Mouse (Mus musculus) T-helper 17 cell (primary cell): ENCODE measurements at regions not wholly inside any gene's neighbourhood (a gene's known extent, or its start where the extent isn't known, plus 50 kb on each side); places are given as distances from the start of the nearest gene placed in this dataset.

Source experiments
- in situ Hi-C, 2 experiments: fragments of 300-600 bp; cut with MboI, MseI; formaldehyde crosslinking; loops; 1 replicate in 1 of 2; 2 replicates in 1 of 2; pipeline ENCODE4 v1.15.1; 2025; ENCODE audit warnings: high pct_unique_total_duplicates in 2 of 2

DNA sequence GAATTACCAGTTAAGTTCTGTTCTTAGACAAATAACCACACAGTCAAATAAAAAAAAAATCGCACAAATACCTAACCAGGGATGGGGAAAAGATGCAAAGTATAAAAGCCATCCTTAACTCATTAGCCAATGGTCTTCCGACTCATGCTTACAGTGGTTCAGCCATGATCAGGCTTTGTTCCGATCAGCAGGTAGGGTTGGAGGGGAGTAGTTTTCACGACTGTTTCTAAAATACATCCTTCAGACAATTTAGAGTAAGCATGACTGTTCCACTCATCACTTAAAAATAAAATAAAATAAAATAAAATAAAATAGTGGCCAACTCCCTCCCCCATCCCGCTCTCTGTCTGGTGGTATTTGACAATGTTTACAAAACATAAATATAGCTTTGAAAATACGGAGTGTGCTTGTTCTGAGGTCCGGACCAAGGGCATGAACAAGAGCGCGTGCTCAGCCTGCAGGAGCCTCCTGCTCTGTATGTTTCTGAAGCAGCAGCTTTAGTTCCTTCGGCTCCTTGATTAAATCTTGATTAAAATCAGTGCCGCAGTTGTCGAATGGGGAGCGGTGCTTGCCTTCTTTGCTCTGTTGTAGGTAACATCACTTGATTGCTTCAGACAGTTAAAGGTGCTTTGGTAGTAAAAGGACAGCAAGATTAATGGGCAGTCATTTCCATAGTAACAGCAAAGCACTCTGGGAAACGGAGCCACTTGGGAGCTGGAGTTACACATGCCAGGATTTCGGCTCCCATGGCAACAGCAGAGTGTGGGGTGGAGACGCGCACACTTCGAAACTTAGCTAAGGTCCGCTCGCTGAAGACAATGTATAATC lies 185.6 kb upstream of the Kif2a start:
- in situ Hi-C loops = no loop called here

DNA sequence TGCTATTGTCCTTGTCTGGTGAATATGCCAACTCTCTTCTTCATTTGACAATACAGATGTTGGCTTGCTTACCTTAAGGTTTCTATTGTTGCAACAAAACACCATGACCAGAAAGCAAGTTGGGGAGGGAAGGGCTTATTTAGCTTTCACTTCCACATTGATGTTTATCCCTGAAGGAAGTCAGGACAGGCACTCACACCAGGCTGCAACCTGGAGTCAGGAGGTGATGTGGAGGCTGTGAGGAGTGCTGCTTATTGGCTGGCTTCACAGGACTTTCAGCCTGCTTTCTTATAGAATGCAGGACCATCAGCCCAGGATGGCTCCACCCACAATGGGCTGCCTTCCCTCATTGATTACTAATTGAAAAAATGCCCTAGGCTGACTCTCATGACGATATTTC lies 177.9 kb upstream of the Kif2a start:
- in situ Hi-C loops = no loop called here

DNA sequence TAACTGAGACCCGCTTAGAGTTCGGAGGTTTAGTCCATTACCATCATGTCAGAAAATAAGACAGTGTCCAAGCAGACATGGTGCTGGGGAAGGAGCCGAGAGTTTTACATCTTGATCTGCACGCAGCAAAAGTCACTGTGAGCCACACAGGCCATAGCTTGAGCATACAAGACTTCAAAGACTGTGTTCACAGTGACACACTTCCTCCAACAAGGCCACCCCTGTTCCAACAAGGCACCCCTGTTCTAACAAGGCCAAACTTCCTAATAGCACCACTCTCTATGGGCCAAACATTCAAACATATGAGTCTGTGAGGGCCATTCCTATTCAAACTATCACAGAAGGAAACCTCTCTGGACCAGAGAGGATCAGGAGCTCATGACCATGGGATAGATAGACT lies 171.5 kb upstream of the Kif2a start:
- in situ Hi-C loops = no loop called here

DNA sequence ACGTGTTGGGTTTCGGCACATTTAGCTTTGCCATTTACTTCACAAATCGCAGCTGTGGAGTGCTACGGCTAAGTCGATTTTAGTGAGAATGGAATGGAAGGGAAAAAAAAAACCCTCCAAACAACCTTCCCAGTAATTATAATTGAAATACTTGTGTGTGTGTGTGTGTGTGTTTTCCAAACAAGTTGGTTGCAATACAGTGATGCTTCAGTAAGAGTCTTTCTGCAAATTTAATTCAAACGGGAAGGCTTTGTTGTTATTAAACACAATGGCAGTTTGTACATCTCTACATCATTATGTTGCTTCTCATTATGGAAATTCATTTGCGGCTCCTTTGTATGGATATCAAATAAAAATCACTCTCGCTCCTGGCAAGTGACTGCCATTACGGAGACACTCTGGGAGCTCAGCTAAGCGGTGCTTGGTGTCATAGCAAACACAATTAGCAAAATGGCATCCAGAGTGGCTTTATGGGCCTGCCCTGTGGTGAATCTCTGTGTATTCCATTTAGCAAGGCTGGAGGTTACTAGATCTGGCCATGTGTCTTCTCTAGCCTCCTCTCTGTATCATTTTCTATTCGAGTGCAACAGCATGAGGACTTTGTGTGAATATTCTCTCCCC lies 165.4 kb upstream of the Kif2a start:
- in situ Hi-C loops = no loop called here

DNA sequence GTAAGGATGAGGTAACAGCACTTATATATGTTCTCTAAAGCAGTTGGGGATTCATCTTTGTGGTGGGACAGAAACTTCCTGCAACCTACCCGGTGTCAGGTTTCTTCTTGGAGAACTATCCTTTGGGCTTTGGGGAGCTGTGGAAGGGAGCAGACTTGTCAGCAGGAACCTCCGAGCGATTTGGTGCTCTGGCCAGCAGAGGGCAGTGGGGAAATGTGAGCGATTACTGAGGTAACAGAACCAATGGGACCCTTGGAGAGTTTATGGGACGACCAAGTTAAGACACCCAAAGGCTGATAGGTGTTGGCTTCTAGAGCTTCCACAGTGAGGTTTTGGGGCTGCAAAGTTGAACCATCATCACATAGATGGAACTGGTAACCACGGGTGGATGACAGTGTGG lies 160.6 kb upstream of the Kif2a start:
- in situ Hi-C loops = no loop called here

DNA sequence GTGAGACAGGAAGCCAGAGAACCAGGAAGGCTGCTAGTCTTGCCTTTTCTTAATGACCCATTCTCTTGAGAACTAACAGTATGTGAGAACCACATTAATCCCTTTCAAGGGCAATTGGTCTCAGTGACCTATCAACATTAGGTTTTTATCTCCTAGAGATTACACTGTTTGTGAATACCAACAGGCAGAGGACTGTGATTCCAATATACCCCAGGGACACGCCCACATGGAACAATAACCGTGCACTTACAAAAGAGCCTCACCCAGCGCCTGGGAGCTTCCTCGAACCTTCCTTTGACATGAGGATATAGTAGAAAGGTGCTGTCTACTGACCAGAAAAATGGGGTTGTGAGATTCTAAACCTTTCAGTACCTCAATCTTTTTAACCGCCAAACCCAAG lies 157.6 kb upstream of the Kif2a start:
- in situ Hi-C loops = no loop called here

DNA sequence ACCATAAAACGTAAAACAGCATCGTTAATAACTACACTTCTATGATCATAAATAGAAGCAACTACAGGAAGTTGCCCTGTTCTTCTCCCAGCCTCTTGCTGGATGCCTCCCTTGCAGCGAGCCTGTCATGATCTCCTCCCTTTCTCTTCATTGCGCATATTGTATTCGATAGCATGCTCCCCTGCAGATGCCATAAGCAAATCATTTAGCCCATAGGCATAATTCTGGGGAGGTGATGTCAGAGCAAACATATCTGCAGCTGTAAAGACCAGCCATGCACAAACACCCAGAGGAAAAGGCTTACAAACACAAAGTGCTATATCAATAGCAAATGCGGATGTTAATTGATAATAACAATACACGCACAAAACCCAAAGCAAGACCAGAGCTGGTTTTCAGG lies 155.7 kb upstream of the Kif2a start:
- in situ Hi-C loops = no loop called here

DNA sequence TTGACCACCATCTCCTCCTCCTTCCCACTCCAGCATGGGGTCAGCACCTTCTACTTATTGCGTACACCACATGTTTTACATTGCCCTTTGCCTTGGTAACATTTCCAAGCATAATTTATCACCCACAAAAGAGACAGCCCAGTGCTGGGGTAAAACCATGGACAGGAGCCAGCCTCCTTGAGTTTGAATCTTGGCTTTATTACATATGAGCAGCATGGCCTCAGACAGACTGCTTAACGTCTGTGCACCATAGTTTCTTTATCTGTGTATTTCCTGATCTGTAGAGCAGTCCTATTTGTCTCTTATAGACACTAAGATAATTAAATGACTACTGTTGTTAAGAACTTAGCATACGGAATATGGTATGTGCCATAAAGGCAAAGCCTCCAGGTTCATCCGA lies 154.0 kb upstream of the Kif2a start:
- in situ Hi-C loops = no loop called here

DNA sequence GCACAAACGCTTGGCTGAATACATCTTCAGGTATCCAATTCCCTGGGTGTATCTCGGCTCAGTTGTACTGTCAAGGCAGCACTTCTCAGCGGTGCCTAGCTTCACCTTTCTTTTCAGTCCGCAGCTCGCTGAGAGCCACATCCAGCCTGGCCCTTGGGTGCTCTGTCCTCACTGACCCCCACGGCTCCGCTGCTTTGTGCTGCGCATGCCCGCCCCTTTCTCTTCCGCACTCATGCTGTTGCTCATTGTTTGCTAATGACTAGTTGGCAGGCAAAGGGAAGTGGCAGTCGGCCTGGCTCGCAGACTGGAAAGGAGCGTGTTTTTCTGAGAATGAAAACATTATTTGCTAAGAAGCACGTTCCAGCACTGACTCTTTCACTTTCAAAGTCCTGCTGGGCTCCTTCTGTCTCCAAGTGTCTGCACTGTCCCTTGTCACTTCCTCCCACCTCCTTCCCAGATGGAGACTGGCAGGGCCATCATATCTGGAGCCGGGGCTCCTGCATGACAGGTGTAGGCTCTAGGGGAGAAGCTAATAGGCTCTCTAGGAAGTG lies 146.7 kb upstream of the Kif2a start:
- in situ Hi-C loops = no loop called here

DNA sequence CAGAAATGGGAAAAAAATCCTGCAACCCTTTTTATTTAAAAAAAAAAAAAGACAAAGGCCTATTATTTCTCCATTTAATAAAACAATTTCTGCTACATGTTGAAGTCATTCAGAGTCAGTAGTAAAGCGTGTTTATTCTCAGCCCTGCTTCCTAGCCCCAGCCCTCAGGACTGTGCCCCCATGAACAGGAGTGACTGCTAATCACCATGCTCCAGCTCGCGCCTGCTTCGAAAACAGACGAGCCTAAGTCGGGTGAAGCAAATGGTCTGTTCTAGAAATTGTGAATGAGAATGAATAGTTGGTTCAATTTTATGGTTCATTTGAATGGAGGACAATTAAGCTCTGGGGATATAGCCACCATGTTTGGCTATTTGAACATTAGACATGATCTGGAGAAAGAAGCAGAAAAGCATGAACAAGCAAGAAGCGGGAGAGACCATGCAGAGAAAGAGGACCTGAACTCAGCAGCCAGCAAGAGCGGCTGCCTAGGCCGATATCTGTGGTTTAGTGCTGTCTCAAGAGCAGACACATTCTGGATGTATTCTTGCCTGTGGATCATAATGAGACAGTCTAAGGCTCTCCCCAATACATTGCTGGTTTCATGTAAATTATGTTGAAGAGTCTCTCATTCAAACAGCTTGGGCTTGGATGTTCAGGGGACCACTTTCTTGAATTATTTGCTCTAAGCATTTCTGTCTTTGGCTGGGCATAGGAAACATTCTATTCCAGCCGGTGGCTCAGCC lies 146.1 kb upstream of the Kif2a start:
- in situ Hi-C loops = no loop called here

DNA sequence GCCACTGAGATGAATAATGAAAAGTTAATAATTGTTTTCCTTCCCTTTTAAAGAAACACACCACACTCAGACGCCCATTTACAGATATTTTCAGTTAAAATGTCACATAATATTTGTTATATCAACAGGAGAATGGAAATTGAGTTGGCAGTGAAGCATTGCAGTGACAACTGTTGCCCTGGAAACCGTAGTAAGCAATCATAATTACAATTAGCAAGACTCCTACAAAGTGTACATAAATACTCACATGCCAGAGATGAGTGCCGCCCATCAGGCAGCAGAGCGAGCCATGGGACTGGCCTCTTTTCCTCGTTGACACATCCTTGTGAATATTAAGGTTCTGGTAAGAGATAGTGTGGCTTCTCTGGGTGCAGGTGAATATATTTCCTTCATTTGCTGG lies 129.6 kb upstream of the Kif2a start:
- in situ Hi-C loops = no loop called here

DNA sequence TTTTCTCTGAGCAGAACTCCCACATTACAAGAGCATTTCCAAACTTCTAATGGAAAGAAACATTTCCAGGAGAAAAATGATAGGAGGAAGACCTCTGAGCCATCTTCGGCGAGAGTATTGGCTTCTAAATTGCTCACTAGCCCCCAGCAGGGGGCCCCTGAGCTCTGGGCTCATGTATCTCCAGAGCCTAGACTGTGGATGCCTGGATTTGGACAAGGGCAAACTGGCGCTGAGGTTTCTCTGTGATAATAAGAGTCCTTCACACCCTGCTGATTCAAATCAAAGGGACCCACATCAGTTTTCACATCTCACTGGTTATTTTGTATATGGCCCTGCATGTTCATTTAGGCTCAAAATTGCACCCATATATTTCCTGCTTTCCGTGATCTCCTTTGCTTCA lies 119.3 kb upstream of the Kif2a start:
- in situ Hi-C loops = no loop called here

DNA sequence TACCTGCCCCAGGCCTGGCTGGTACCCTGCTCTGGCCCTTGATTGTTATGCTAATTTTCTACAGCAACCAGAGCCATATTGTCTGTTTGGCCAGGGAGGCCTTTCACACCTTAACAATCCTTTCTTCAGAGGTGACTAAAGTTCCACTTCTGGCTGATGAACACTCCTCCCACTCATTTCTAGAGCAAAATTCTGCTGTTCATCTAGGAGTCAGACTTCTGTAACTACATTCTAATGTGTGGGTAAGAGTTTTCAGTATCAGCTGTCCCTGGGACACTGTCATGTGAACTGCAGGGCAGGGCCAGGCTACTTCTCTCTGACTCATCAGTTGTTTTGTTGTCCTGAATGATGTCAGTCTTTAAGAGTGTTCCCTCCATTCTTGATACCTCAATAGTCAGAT lies 112.2 kb upstream of the Kif2a start:
- in situ Hi-C loops = loop anchor here in 1 of 2 experiments (10.0 kb wide), 1 partner anchor 1201 kb away; no protein-coding TSS in a partner anchor

DNA sequence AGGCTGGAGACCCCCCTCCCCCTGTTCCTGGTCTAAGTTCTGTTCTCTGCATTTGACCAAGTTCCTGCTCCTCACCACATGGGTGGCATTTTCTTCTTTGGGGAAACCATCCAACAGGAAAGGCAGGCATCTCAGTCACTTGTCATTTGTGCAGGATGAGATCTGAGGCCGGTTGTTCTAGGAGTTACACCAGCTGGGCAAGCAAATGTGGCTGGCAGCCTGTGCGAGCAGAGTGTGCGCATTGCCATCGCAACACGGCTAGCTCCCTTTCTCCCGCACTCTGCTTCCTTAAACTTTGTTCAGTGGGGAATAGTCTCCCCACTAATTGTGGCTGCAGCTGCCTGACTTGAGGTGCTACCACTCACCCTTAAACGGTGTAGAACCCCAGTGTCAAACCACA lies 104.7 kb upstream of the Kif2a start:
- in situ Hi-C loops = no loop called here

DNA sequence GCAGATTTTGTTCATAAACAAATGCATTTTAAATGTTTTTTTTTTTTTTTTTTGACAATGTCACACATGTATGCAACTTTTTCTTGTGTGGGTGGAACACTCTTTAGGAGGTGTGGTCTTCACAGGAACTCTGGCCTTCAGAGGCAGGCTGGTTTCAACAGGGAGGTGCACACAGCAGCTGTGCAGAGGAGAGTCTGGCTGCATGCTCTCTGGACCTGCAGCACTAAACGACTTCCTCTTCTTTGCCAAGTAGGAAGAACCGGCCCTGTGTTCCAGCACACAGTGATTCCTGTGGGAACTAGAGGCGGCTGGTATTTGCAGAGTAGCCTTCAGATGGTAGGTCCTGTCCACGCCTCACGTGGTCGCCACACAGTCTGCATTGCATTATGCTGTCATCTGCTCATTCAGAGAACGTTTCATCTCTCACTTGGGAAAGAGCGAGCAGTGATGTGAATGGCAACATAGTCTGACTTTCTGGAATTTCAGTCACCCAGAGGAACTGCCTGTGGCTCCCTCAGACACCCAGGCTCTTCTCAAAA lies 102.3 kb upstream of the Kif2a start:
- in situ Hi-C loops = no loop called here

DNA sequence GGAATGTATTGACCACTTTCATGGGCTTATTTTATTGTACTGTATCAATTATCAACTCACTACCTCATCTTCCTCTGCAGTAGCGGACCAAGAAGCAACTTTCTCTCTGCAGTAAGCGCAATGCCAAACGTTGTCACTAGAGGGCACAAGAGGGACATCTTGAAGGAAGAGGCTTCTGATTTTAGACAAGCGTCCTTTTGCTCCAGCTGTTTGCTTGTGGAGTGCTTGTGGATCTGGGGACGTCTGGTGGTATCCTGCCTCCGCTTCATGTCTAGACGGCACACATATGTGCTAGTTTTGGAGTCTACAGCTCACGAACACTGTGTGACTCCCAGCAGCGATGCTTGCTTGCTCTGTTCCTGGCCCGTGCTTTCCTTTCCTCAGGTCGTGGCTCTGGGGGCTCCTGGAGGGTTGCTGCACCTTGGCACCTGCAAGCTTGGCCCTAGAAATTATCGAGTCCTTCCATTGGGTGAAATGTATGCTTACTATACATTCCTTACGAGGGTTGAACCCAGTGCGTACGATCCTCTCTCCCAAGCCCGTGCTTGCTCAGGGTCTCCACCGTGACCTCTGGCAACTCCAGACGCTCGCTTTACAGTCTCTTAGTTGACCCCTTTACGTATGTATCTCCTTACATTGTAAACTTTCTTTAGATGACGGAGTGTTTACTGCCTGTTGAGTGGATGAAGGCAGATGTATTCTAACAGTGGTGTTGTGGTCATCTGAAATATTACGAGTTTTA lies 92.2 kb upstream of the Kif2a start:
- in situ Hi-C loops = loop anchor here in 1 of 2 experiments (10.0 kb wide), 2 partner anchors 141 to 301 kb away; no protein-coding TSS in a partner anchor

DNA sequence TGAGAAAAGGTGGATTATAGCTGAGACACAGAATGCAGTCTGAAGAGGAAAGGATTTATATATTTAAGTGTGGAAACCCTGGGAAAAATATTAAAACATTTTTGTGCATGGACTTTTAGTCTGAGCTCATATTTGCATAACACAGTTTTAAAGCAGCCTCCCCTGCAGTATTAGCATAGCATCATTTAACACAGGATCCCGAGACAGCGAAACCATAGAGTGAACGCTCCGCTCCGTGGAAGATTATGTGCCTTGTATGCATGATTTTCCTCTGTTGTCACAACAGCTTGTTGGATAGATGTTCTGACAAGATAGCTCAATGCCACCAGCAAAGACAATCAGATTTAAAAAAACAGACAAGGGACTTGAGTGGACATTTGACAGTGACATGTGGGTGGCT lies 86.1 kb upstream of the Kif2a start:
- in situ Hi-C loops = loop anchor here (5.0 kb wide), 2 partner anchors 161 to 934 kb away; partner anchors contain the start of genes Dimt1 (in 1 of the 2) and Smim15 (in 1 of the 2)

DNA sequence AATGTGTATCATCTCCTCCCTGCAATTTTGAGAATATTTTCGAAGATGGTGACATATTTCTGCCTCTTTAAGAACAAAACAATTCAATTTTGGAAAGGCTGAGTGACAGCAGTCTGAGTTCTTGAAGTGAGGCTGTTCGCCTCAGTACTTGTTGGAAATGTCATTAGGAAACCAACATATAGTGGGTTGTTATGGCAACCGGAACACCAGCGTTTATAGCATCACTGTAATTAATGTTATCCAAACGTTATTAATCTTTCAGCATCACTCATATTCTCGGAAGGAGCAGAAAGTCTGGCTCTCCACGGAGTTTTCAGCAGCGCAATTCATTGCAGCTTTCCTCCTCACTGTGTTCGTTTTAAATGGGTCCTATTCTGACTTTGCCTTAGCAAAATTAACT lies 85.6 kb upstream of the Kif2a start:
- in situ Hi-C loops = loop anchor here (5.0 kb wide), 2 partner anchors 160 to 935 kb away; partner anchors contain the start of genes Dimt1 (in 1 of the 2) and Smim15 (in 1 of the 2)

DNA sequence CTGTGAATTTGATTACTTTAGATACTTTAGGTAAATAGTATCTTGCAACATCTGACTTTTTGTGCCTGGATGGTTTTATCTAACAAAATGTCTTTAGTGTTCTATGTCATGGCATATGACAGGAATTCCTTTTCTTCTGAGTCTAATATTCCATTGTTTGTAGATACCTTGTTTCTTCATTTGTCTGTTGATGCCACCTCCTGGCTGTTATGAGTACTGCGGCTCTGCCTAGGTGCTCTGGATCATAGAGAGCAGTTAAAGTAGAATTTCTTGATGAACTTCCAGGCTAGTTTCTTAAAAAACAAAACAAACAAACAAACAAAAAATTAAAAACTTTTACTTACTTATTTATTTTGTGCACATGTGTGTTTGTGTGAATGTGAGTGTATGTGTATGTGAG lies 83.6 kb upstream of the Kif2a start:
- in situ Hi-C loops = loop anchor here (5.0 kb wide), 2 partner anchors 158 to 937 kb away; partner anchors contain the start of genes Dimt1 (in 1 of the 2) and Smim15 (in 1 of the 2)

DNA sequence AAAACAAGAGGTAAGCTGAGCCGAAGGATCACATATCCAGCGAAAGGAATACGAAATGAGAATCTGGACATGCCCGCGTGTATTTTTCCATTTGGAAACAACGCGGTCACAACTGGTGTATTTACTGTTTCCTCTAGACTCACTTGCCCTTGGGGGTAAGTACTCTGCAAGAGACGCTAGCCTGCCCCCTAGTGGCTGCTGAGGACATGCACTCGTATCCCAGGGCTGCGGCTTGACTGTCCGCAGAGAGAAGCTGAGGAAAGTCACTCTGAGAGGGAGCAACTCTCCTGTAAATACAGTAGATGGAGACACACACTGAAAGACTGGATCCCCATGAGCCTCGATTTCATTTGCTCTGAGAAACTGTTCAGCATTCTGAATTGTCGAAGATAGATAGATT lies 79.7 kb upstream of the Kif2a start:
- in situ Hi-C loops = loop anchor here in 1 of 2 experiments (5.0 kb wide), 1 partner anchor 154 kb away; the partner anchor contains the start of gene Dimt1
